Mouse (Mus musculus): ENCODE results near the gene Top2b. TPM values are rescaled to one million over a fixed set of nuclear protein-coding genes. Genes with fewer than 3 reads are reported as not detected.

Top2b gene
- polyA plus RNA-seq, 1 experiment, result 14.9 TPM

DNA sequence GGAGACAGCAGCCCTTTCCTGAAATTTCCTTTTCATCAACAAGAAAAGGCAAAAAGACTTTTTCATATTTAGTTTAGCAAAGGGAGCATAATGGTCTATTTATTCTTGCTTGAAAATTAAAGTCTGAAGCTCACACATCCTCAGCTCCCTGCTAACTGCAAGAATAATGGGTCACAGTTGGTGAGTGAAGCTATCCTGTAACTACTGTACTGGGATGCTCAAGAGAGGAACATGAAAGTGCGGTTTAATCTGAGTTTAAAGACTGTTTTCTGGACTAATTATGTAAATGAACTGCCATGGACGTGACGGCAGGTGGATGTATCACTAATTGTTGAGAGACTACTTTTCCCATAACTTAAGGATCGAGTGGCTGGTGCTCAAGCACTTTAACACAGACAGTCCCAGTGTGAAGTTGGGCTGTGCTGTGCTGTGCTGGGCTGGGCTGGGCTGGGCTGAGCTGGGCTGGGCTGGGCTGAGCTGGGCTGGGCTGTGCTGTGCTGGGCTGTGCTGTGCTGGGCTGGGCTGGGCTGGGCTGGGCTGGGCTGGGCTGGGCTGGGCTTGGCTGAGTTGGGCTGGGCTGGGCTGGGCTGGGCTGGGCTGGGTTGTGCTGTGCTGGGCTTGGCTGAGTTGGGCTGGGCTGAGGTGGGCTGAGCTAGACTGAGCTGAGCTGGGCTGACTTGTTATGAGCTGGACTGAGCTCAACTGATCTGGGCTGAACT, 83.4 kb downstream of the Top2b start:
- H3ac ChIP-seq (ENCODE audit: control insufficient read depth, insufficient read length), result no peak overlapping the region
- TF ChIP-seq E2F4 (IDR thresholded peaks at IDR 0.05; ENCODE audit: insufficient read depth), result no peak
- TF ChIP-seq POLR2AphosphoS2 (IDR thresholded peaks at IDR 0.05; ENCODE audit: insufficient read length, low read depth), result no peak
- no peak for TF ChIP-seq TCF12 (IDR thresholded peaks at IDR 0.05; ENCODE audit: insufficient read depth, poor library complexity, severe bottlenecking)
- H3K27me3 ChIP-seq (ENCODE audit: control insufficient read depth, insufficient read depth, insufficient read length), result no peaks in the 10 kb centered on the region
- no peak overlapping the region for H3K4me3 ChIP-seq
- H3K36me3 ChIP-seq (ENCODE audit: control insufficient read depth, insufficient read depth), result no peaks in the 10 kb centered on the region
- no peaks in the 10 kb centered on the region for H3K79me2 ChIP-seq (ENCODE audit: control insufficient read depth, insufficient read depth)
- no peak overlapping the region for H3K4me2 ChIP-seq (ENCODE audit: low read depth)

GRCm38 (mm10) chr14:16478606-16479323, 113.8 kb downstream of the Top2b start:
- Histone ChIP-seq H3K27me3 (ENCODE audit: control insufficient read depth, insufficient read depth, insufficient read length) (no peaks in the 10 kb centered on the region), H3K4me2 (ENCODE audit: low read depth) (no peak overlapping the region), H3K79me2 (ENCODE audit: control insufficient read depth, insufficient read depth) (no peaks in the 10 kb centered on the region), H3ac (ENCODE audit: control insufficient read depth, insufficient read length) (no peak overlapping the region), H3K4me3 (no peak overlapping the region), H3K36me3 (ENCODE audit: control insufficient read depth, insufficient read depth) (no peaks in the 10 kb centered on the region)
- TF ChIP-seq SRF (IDR thresholded peaks at IDR 0.05; ENCODE audit: control insufficient read depth, insufficient read length, low read depth), result no peak
- TF ChIP-seq REST (IDR thresholded peaks at IDR 0.05; ENCODE audit: insufficient read depth, insufficient read length), result no peak
- TF ChIP-seq MYOG (IDR thresholded peaks at IDR 0.05; ENCODE audit: control insufficient read depth in 1 of 3, insufficient read depth in 1 of 3, insufficient read length in 2 of 3, low read depth in 2 of 3), result no peak
- TF ChIP-seq E2F4 (IDR thresholded peaks at IDR 0.05; ENCODE audit: insufficient read depth), result no peak
- no peak for TF ChIP-seq USF1 (IDR thresholded peaks at IDR 0.05; ENCODE audit: low read depth)
- no peak for TF ChIP-seq POLR2AphosphoS2 (IDR thresholded peaks at IDR 0.05; ENCODE audit: insufficient read length, low read depth)
- no peak for TF ChIP-seq CEBPB (IDR thresholded peaks at IDR 0.05; ENCODE audit: insufficient read depth, poor library complexity, severe bottlenecking)
- TF ChIP-seq POLR2A (IDR thresholded peaks at IDR 0.05; ENCODE audit: insufficient read length, low read depth), result no peak
- TF ChIP-seq MYOD1 (IDR thresholded peaks at IDR 0.05; ENCODE audit: control insufficient read depth in 1 of 3, insufficient read length in 2 of 3, low read depth in 2 of 3), result no peak
- no peak for TF ChIP-seq TCF12 (IDR thresholded peaks at IDR 0.05; ENCODE audit: insufficient read depth, poor library complexity, severe bottlenecking)
- TF ChIP-seq MAX (IDR thresholded peaks at IDR 0.05; ENCODE audit: low read depth), result no peak
- no peak for TF ChIP-seq TCF3 (IDR thresholded peaks at IDR 0.05; ENCODE audit: insufficient read length, low read depth)

- Histone ChIP-seq H3K27me3 (ENCODE audit: control insufficient read depth, insufficient read depth, insufficient read length) (no peaks in the 10 kb centered on the region), H3K4me3 (no peak overlapping the region), H3ac (ENCODE audit: control insufficient read depth, insufficient read length) (no peak overlapping the region), H3K4me2 (ENCODE audit: low read depth) (no peak overlapping the region), H3K79me2 (ENCODE audit: control insufficient read depth, insufficient read depth) (no peaks in the 10 kb centered on the region), H3K36me3 (ENCODE audit: control insufficient read depth, insufficient read depth) (no peaks in the 10 kb centered on the region)
- TF ChIP-seq POLR2AphosphoS2 (IDR thresholded peaks at IDR 0.05; ENCODE audit: insufficient read length, low read depth) (no peak), CEBPB (IDR thresholded peaks at IDR 0.05; ENCODE audit: insufficient read depth, poor library complexity, severe bottlenecking) (no peak), POLR2A (IDR thresholded peaks at IDR 0.05; ENCODE audit: insufficient read length, low read depth) (no peak), TCF12 (IDR thresholded peaks at IDR 0.05; ENCODE audit: insufficient read depth, poor library complexity, severe bottlenecking) (no peak), REST (IDR thresholded peaks at IDR 0.05; ENCODE audit: insufficient read depth, insufficient read length) (no peak), SRF (IDR thresholded peaks at IDR 0.05; ENCODE audit: control insufficient read depth, insufficient read length, low read depth) (no peak), MAX (IDR thresholded peaks at IDR 0.05; ENCODE audit: low read depth) (no peak), MYOG (IDR thresholded peaks at IDR 0.05; ENCODE audit: control insufficient read depth in 1 of 3, insufficient read depth in 1 of 3, insufficient read length in 2 of 3, low read depth in 2 of 3) (no peak), MYOD1 (IDR thresholded peaks at IDR 0.05; ENCODE audit: control insufficient read depth in 1 of 3, insufficient read length in 2 of 3, low read depth in 2 of 3) (no peak), E2F4 (IDR thresholded peaks at IDR 0.05; ENCODE audit: insufficient read depth) (no peak)
These were observed 114.5 kb downstream of the Top2b start for GRCm38 (mm10) chr14:16479521-16479920.

- H3K27me3 ChIP-seq (ENCODE audit: control insufficient read depth, insufficient read depth, insufficient read length), result no peaks in the 10 kb centered on the region
- H3K36me3 ChIP-seq (ENCODE audit: control insufficient read depth, insufficient read depth), result no peaks in the 10 kb centered on the region
- H3K4me3 ChIP-seq, result no peak overlapping the region
- no peak overlapping the region for H3ac ChIP-seq (ENCODE audit: control insufficient read depth, insufficient read length)
- H3K4me2 ChIP-seq (ENCODE audit: low read depth), result no peak overlapping the region
- H3K79me2 ChIP-seq (ENCODE audit: control insufficient read depth, insufficient read depth), result no peaks in the 10 kb centered on the region
- TF ChIP-seq USF1 (IDR thresholded peaks at IDR 0.05; ENCODE audit: low read depth), result no peak
- TF ChIP-seq CEBPB (IDR thresholded peaks at IDR 0.05; ENCODE audit: insufficient read depth, poor library complexity, severe bottlenecking), result no peak
- no peak for TF ChIP-seq E2F4 (IDR thresholded peaks at IDR 0.05; ENCODE audit: insufficient read depth)
- no peak for TF ChIP-seq TCF3 (IDR thresholded peaks at IDR 0.05; ENCODE audit: insufficient read length, low read depth)
- TF ChIP-seq REST (IDR thresholded peaks at IDR 0.05; ENCODE audit: insufficient read depth, insufficient read length), result no peak
- no peak for TF ChIP-seq MYOD1 (IDR thresholded peaks at IDR 0.05; ENCODE audit: control insufficient read depth in 1 of 3, insufficient read length in 2 of 3, low read depth in 2 of 3)
- no peak for TF ChIP-seq TCF12 (IDR thresholded peaks at IDR 0.05; ENCODE audit: insufficient read depth, poor library complexity, severe bottlenecking)
- no peak for TF ChIP-seq MAX (IDR thresholded peaks at IDR 0.05; ENCODE audit: low read depth)
- TF ChIP-seq POLR2A (IDR thresholded peaks at IDR 0.05; ENCODE audit: insufficient read length, low read depth), result no peak
- TF ChIP-seq MYOG (IDR thresholded peaks at IDR 0.05; ENCODE audit: control insufficient read depth in 1 of 3, insufficient read depth in 1 of 3, insufficient read length in 2 of 3, low read depth in 2 of 3), result no peak
- no peak for TF ChIP-seq POLR2AphosphoS2 (IDR thresholded peaks at IDR 0.05; ENCODE audit: insufficient read length, low read depth)
- TF ChIP-seq SRF (IDR thresholded peaks at IDR 0.05; ENCODE audit: control insufficient read depth, insufficient read length, low read depth), result no peak
These were observed 115.6 kb downstream of the Top2b start for GRCm38 (mm10) chr14:16480621-16481020.

Measured in myocyte (in vitro differentiated cells).